Comparison of ENCODE assay signal across 9 mouse cellular contexts in the genomic region with DNA sequence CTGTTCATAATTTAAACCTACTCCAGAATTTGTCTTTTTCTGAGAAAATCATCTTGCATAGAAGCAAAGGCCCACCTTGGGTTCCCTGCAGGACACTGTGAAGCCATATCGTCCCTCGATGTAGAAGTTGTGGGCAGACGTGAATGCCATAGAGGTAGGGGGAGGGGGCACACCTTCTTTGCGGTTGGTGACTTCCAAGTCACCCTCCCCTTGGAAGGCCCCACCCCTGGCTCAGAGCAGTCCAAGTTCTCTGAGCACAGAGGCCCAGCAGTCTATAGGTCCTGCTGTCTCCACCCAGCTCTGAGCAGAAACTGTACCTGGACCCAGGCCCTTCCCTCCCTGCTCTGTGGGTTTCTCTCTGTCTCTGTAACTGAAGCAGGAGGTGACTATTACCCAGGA. TPM values are rescaled to one million over a fixed set of nuclear protein-coding genes. Genes with fewer than 3 reads are reported as not detected.
DNase-seq lines count a peak whose midpoint lies in the region; ATAC-seq lines count a peak whose summit lies in the region.
"Had no signal": no experiment of that assay in that cellular context is flagged by ENCODE, and none has a peak within 500 bp of the region (broad histone marks: within the 10 kb centered on the region; RNA-seq: fewer than 3 reads in every experiment).

No protein-coding gene starts in this region.

- H3K4me1 ChIP-seq in kidney, embryonic 15.5 days: peaks cover 44% of the 10 kb centered on the region
- peaks cover 27% of the 10 kb centered on the region for H3K4me1 ChIP-seq in heart, embryonic 15.5 days (replicated peaks)
- peaks cover 26% of the 10 kb centered on the region for H3K4me1 ChIP-seq in lung, embryonic 16.5 days (replicated peaks; ENCODE audit: control insufficient read depth, insufficient read depth, low read length)

- H3K9me3 ChIP-seq in kidney, embryonic 15.5 days (replicated peaks): no peaks in the 10 kb centered on the region
- H3K9me3 ChIP-seq in heart, embryonic 15.5 days (replicated peaks): no peaks in the 10 kb centered on the region
- H3K9me3 ChIP-seq in lung, embryonic 16.5 days (ENCODE audit: control insufficient read depth, low read length): no peaks in the 10 kb centered on the region

- no peaks in the 10 kb centered on the region for H3K27me3 ChIP-seq in kidney, embryonic 15.5 days
- H3K27me3 ChIP-seq in heart, embryonic 15.5 days: no peaks in the 10 kb centered on the region
- no peaks in the 10 kb centered on the region for H3K27me3 ChIP-seq in lung, embryonic 16.5 days (ENCODE audit: control insufficient read depth, insufficient read depth, low read depth, low read length)

- peak; percentile 55; the same call in 1 of the 2 replicates for ATAC-seq in kidney, embryonic 15.5 days (replicated peaks; ENCODE audit: low FRiP score)
- ATAC-seq in heart, embryonic 15.5 days (replicated peaks; ENCODE audit: insufficient number of reproducible peaks, insufficient read depth, low FRiP score, low read depth): no peak
- 0 out of 2 replicates have a peak, but pooled peaks have one; percentile 25 for ATAC-seq in lung, embryonic 16.5 days (ENCODE audit: low read depth)

- H3K27ac ChIP-seq in kidney, embryonic 15.5 days: peak overlapping the region; percentile 46; the same call in 1 of the 2 replicates
- H3K27ac ChIP-seq in heart, embryonic 15.5 days: peak overlapping the region; percentile 43
- peak overlapping the region; percentile 49; the same call in 1 of the 2 replicates for H3K27ac ChIP-seq in lung, embryonic 16.5 days (ENCODE audit: low read length)

- 17% methylated on average over 4 of the region's 4 CpGs for WGBS in kidney, embryonic 15.5 days
- WGBS in heart, embryonic 15.5 days: 20% methylated on average over 4 of the region's 4 CpGs
- WGBS in lung, embryonic 16.5 days: 16% methylated on average over 4 of the region's 4 CpGs

- H3K4me3 ChIP-seq in kidney, embryonic 15.5 days (replicated peaks): no peak overlapping the region
- H3K4me3 ChIP-seq in heart, embryonic 15.5 days: no peak overlapping the region
- H3K4me3 ChIP-seq in lung, embryonic 16.5 days (ENCODE audit: low read length): no peak overlapping the region
- H3K4me3 ChIP-seq: erythroblast, embryonic 14.5 days had no signal

- H3K36me3 ChIP-seq in kidney, embryonic 15.5 days: no peaks in the 10 kb centered on the region
- no peaks in the 10 kb centered on the region for H3K36me3 ChIP-seq in heart, embryonic 15.5 days
- no peaks in the 10 kb centered on the region for H3K36me3 ChIP-seq in lung, embryonic 16.5 days (ENCODE audit: control insufficient read depth, insufficient read depth, low read length)

- no peak overlapping the region for H3K9ac ChIP-seq in kidney, embryonic 15.5 days
- no peak overlapping the region for H3K9ac ChIP-seq in heart, embryonic 15.5 days
- 0 out of 2 replicates have a peak overlapping the region, but pooled peaks have one; percentile 9 for H3K9ac ChIP-seq in lung, embryonic 16.5 days (ENCODE audit: low read length)

- DNase-seq in kidney, adult 18-20 months: no peak
- peak; percentile 15 for DNase-seq in c-Kit-negative CD71-positive TER-119-positive erythroid progenitor cells, embryonic 14.5 days (ENCODE audit: low read depth, low spot score)
- no peak for DNase-seq in ovary, adult 18-20 months (ENCODE audit: low spot score)
- no peak for DNase-seq in adipocyte (ENCODE audit: low spot score)
- no peak for DNase-seq in spleen, postnatal 10 days (ENCODE audit: low spot score in 2 of 2)

- no peak overlapping the region for H3K4me2 ChIP-seq in kidney, embryonic 15.5 days
- H3K4me2 ChIP-seq in heart, embryonic 15.5 days: no peak overlapping the region
- H3K4me2 ChIP-seq in lung, embryonic 16.5 days (ENCODE audit: low read depth, low read length): no peak overlapping the region

RNA-seq across cellular contexts. Expression of gene D6Ertd527e, which starts 2.6 kb away (rescaled TPM):
- polyA plus RNA-seq in kidney, embryonic 15.5 days (2015; fragmentation: Nextera tagmentation; extraction: Ambion mirVana): 0.14 and 0.38 TPM in 2 replicates
- 0.09 and 0.13 TPM in 2 replicates for polyA plus RNA-seq in heart, embryonic 15.5 days (2015; fragmentation: Nextera tagmentation; extraction: Ambion mirVana)
- polyA plus RNA-seq in lung, embryonic 16.5 days (2015; fragmentation: Nextera tagmentation; extraction: Ambion mirVana): 0.28 and 0.38 TPM in 2 replicates
- polyA plus RNA-seq: erythroblast, embryonic 14.5 days had no signal

RNA-seq across cellular contexts. Expression of gene Gfpt1, which starts 59.3 kb away (rescaled TPM):
- 19.8 and 22.0 TPM in 2 replicates for polyA plus RNA-seq in kidney, embryonic 15.5 days (2015; fragmentation: Nextera tagmentation; extraction: Ambion mirVana)
- polyA plus RNA-seq in heart, embryonic 15.5 days (2015; fragmentation: Nextera tagmentation; extraction: Ambion mirVana): 8.6 and 9.7 TPM in 2 replicates
- polyA plus RNA-seq in lung, embryonic 16.5 days (2015; fragmentation: Nextera tagmentation; extraction: Ambion mirVana): 24.1 and 24.5 TPM in 2 replicates
